Mouse (Mus musculus): ENCODE results near the gene Sobp.

- TF ChIP-seq CTCF (IDR thresholded peaks at IDR 0.05; ENCODE audit: low read depth), result no peak
- TF ChIP-seq EP300 (optimal IDR thresholded peaks at IDR 0.05), result no peak
Measured at GRCm38 (mm10) chr10:42997278-42997677, 177.1 kb downstream of the Sobp start.
